Mouse (Mus musculus): ENCODE measurements around the gene 2010109A12Rik. TPM values are rescaled to one million over a fixed set of nuclear protein-coding genes. Genes with fewer than 3 reads are reported as not detected.

The 2010109A12Rik gene
- 0.28 and 0.46 TPM in 2 replicates for polyA plus RNA-seq (2012; rRNA removed)

DNA sequence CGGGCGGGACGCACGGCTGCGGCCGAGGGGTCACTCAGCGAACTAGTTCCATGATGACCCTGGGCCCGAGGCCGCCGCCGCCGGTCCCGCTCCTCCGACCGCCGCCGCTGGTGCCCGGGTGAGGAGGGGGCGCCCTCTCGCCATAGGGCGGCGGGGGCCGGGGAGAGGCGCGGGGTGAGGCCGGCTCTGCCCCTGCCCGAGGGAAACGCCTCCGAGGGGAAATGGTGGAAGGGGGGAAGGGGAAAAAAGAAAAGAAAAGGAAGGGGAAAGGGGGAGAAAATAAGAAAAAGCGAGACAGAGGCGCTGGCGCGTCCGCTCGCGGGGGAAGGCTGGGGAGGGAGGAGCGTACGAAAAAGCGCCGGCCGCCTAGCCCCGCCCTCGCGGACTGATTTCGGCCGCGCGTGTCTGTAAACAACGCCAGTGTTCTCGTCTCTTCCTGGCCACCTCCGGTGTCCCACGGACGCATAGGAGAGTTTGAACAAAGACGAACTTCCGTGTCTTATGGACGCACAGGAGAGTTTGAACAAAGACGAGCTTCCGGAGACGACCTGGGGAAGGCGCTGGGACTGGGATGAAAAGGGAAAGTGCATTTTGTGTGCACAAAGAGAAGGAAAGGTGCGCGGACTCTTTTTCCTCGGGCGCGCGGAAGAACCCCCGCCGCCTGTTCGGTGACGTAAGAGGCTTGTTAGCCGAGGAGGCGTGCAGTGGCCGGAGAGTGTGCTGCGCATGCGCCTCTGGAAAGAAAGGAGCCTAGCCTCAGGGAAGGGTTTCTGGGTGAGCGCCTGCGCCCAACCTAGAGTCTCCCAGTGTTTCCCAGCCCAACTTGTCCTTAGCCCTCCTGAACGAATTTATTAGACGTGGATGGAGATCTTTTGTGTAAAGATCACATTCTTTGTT, at the start of gene 2010109A12Rik, which contains the start of gene Ccni:
2010109A12Rik (plus strand) TSS at position 410 of the 897 bp plus-strand sequence.
Ccni (minus strand) TSS at position 387 of the 897 bp plus-strand sequence.

Other genes with a start within 250 kb of the 2010109A12Rik start
- 0.53 and 0.67 TPM in 2 replicates for gene Sowahb, start 161.5 kb upstream of the 2010109A12Rik start, polyA plus RNA-seq (2012; rRNA removed)
- 15.4 and 15.8 TPM in 2 replicates for gene Sept11, start 113.1 kb upstream of the 2010109A12Rik start, polyA plus RNA-seq (2012; rRNA removed)
- gene Ccni, start within 50 bp of the 2010109A12Rik start, polyA plus RNA-seq (2012; rRNA removed), result 21.4 and 23.8 TPM in 2 replicates
- 7.1 and 8.7 TPM in 2 replicates for gene Ccng2, start 60.7 kb downstream of the 2010109A12Rik start, polyA plus RNA-seq (2012; rRNA removed)